Mouse (Mus musculus) MEL (cell line): ENCODE data around the gene Cd55. TPM values are rescaled to one million over a fixed set of nuclear protein-coding genes. Genes with fewer than 3 reads are reported as not detected.

ENCODE experiments used
- DNase-seq: peaks from one replicate; pipeline ENCODE4 v3.0.0; 2011; ENCODE audit warnings: low read depth, low spot score
- H3K27ac ChIP-seq: 2 replicates; pipeline ENCODE4 v1.5.1; 2012; ENCODE audit warnings: low read depth, mild to moderate bottlenecking, control low read depth, low read length, moderate library complexity; ENCODE audit not compliant: control insufficient read depth
- H3K27me3 ChIP-seq, 2 experiments: fragments of 150-350 bp in 1 of 2; sonication (generic) in 1 of 2; 2 replicates each; pipeline ENCODE4 v1.6.1; 2012; ENCODE audit warnings: low read length in 2 of 2, mild to moderate bottlenecking in 2 of 2, improper control_type of control experiment in 1 of 2, moderate library complexity in 1 of 2; ENCODE audit not compliant: insufficient read depth in 2 of 2, control insufficient read depth in 1 of 2
- H3K36me3 ChIP-seq, 2 experiments: 2 replicates each; pipeline ENCODE4 v1.6.1; 2012 to 2014; ENCODE audit warnings: low read length in 2 of 2, improper control_type of control experiment in 1 of 2, inconsistent platforms in 1 of 2, mild to moderate bottlenecking in 1 of 2; ENCODE audit not compliant: insufficient read depth in 2 of 2, control insufficient read depth in 1 of 2
- H3K4me1 ChIP-seq, 2 experiments: fragments of 150-350 bp in 1 of 2; sonication (generic) in 1 of 2; 2 replicates each; pipeline ENCODE4 v1.6.1; 2012; ENCODE audit warnings: low read length in 2 of 2, improper control_type of control experiment in 1 of 2, mild to moderate bottlenecking in 1 of 2; ENCODE audit not compliant: insufficient read depth in 2 of 2, control insufficient read depth in 1 of 2
- H3K4me3 ChIP-seq, 2 experiments: fragments of 150-350 bp in 1 of 2; sonication (generic) in 1 of 2; 2 replicates each; pipeline ENCODE4 v1.5.1; 2012; ENCODE audit warnings: low read depth in 2 of 2, low read length in 2 of 2, mild to moderate bottlenecking in 2 of 2, moderate library complexity in 2 of 2, control low read depth in 1 of 2, improper control_type of control experiment in 1 of 2; ENCODE audit not compliant: control insufficient read depth in 1 of 2, insufficient read depth in 1 of 2
- H3K79me2 ChIP-seq: 2 replicates; pipeline ENCODE4 v1.6.1; 2012; ENCODE audit warnings: mild to moderate bottlenecking, low read length, moderate library complexity; ENCODE audit not compliant: control insufficient read depth, poor library complexity, insufficient read depth
- H3K9ac ChIP-seq: 2 replicates; pipeline ENCODE4 v1.6.1; 2012; ENCODE audit warnings: low read depth, mild to moderate bottlenecking, control low read depth, low read length, moderate library complexity; ENCODE audit not compliant: control insufficient read depth, poor library complexity, severe bottlenecking
- H3K9me3 ChIP-seq: fragments of 150-350 bp; sonication (generic); replicated peaks from 2 replicates; pipeline ENCODE4 v1.6.1; 2012; ENCODE audit warnings: mild to moderate bottlenecking, low read length, improper control_type of control experiment, moderate library complexity; ENCODE audit not compliant: insufficient read depth
- ELF1 ChIP-seq: IDR thresholded peaks from 2 replicates; pipeline ENCODE4 v1.6.1; 2014; ENCODE audit warnings: low read depth, mild to moderate bottlenecking, inconsistent platforms, low read length, improper control_type of control experiment, moderate library complexity
- EP300 ChIP-seq, 2 experiments: IDR thresholded peaks; 2 replicates each; pipeline ENCODE4 v1.6.1; 2011; ENCODE audit warnings: improper control_type of control experiment in 2 of 2, low read length in 2 of 2, low read depth in 1 of 2, mild to moderate bottlenecking in 1 of 2
- ETS1 ChIP-seq: IDR thresholded peaks from 2 replicates; pipeline ENCODE4 v1.6.1; 2012; ENCODE audit warnings: low read depth, mild to moderate bottlenecking, inconsistent platforms, low read length, improper control_type of control experiment, moderate library complexity
- GABPA ChIP-seq: IDR thresholded peaks from 2 replicates; pipeline ENCODE4 v1.6.1; 2012; ENCODE audit warnings: low read depth, mild to moderate bottlenecking, inconsistent platforms, low read length, improper control_type of control experiment, moderate library complexity
- GATA1 ChIP-seq: IDR thresholded peaks from 2 replicates; pipeline ENCODE4 v1.6.1; 2011; ENCODE audit warnings: low read depth, low read length, improper control_type of control experiment
- HCFC1 ChIP-seq: IDR thresholded peaks from 2 replicates; pipeline ENCODE4 v1.6.1; 2012; ENCODE audit warnings: low read depth, mild to moderate bottlenecking, inconsistent platforms, low read length, improper control_type of control experiment, moderate library complexity
- JUND ChIP-seq: IDR thresholded peaks from 2 replicates; pipeline ENCODE4 v1.6.1; 2011; ENCODE audit warnings: low read depth, mild to moderate bottlenecking, improper control_type of control experiment, low read length
- MAFK ChIP-seq: IDR thresholded peaks from 2 replicates; pipeline ENCODE4 v1.6.1; 2011; ENCODE audit warnings: low read depth, mild to moderate bottlenecking, low read length, improper control_type of control experiment, borderline replicate concordance
- MEF2A ChIP-seq: IDR thresholded peaks from 2 replicates; pipeline ENCODE4 v1.6.1; 2014; ENCODE audit warnings: low read depth, mild to moderate bottlenecking, inconsistent platforms, low read length, improper control_type of control experiment; ENCODE audit not compliant: poor library complexity, insufficient replicate concordance, severe bottlenecking; ENCODE audit errors: extremely low read depth
- NELFE ChIP-seq: IDR thresholded peaks from 2 replicates; pipeline ENCODE4 v1.6.1; 2011; ENCODE audit warnings: low read depth, low read length, improper control_type of control experiment
- NRF1 ChIP-seq: IDR thresholded peaks from 2 replicates; pipeline ENCODE4 v1.6.1; 2014; ENCODE audit warnings: low read depth, mild to moderate bottlenecking, inconsistent platforms, low read length, improper control_type of control experiment, moderate library complexity; ENCODE audit not compliant: poor library complexity, insufficient read depth, severe bottlenecking
- POLR2A ChIP-seq, 2 experiments: IDR thresholded peaks; 2 replicates each; pipeline ENCODE4 v1.6.1; 2011 to 2012; ENCODE audit warnings: low read length in 2 of 2, mild to moderate bottlenecking in 2 of 2, control low read depth in 1 of 2, improper control_type of control experiment in 1 of 2, low read depth in 1 of 2, moderate library complexity in 1 of 2; ENCODE audit not compliant: control insufficient read depth in 1 of 2, insufficient read depth in 1 of 2, poor library complexity in 1 of 2
- POLR2AphosphoS5 ChIP-seq: IDR thresholded peaks from 2 replicates; pipeline ENCODE4 v1.6.1; 2012; ENCODE audit warnings: low read depth, borderline replicate concordance, mild to moderate bottlenecking, inconsistent platforms, low read length, moderate library complexity, mixed read lengths
- RAD21 ChIP-seq: IDR thresholded peaks from 2 replicates; pipeline ENCODE4 v1.6.1; 2011; ENCODE audit warnings: mild to moderate bottlenecking, low read depth, low read length, improper control_type of control experiment
- SIN3A ChIP-seq: IDR thresholded peaks from 2 replicates; pipeline ENCODE4 v1.6.1; 2012; ENCODE audit warnings: low read length, improper control_type of control experiment, inconsistent platforms
- SMC3 ChIP-seq: IDR thresholded peaks from 2 replicates; pipeline ENCODE4 v1.6.1; 2011; ENCODE audit warnings: low read depth, low read length, improper control_type of control experiment
- TAL1 ChIP-seq: IDR thresholded peaks from 2 replicates; pipeline ENCODE4 v1.6.1; 2012; ENCODE audit warnings: mild to moderate bottlenecking, inconsistent platforms, low read length, moderate library complexity, mixed read lengths
- TBP ChIP-seq: IDR thresholded peaks from 2 replicates; pipeline ENCODE4 v1.8.0; 2011; ENCODE audit warnings: low read depth, low read length, improper control_type of control experiment
- TCF12 ChIP-seq: IDR thresholded peaks from 2 replicates; pipeline ENCODE4 v1.6.1; 2014; ENCODE audit warnings: low read depth, mild to moderate bottlenecking, inconsistent platforms, low read length, improper control_type of control experiment, moderate library complexity
- UBTF ChIP-seq: IDR thresholded peaks from 2 replicates; pipeline ENCODE4 v1.6.1; 2012; ENCODE audit warnings: low read depth, mild to moderate bottlenecking, inconsistent platforms, low read length, improper control_type of control experiment, moderate library complexity, borderline replicate concordance; ENCODE audit not compliant: insufficient read depth
- USF1 ChIP-seq: IDR thresholded peaks from 2 replicates; pipeline ENCODE4 v1.6.1; 2014; ENCODE audit warnings: low read depth, mild to moderate bottlenecking, inconsistent platforms, low read length, improper control_type of control experiment, moderate library complexity
- USF2 ChIP-seq, 2 experiments: IDR thresholded peaks; 2 replicates each; pipeline ENCODE4 v1.6.1; 2011 to 2012; ENCODE audit warnings: improper control_type of control experiment in 2 of 2, low read length in 2 of 2, borderline replicate concordance in 1 of 2, inconsistent platforms in 1 of 2, low read depth in 1 of 2, mild to moderate bottlenecking in 1 of 2; ENCODE audit not compliant: insufficient read depth in 1 of 2
- ZC3H11A ChIP-seq: IDR thresholded peaks from 2 replicates; pipeline ENCODE4 v1.6.1; 2012; ENCODE audit warnings: low read depth, mild to moderate bottlenecking, inconsistent platforms, low read length, improper control_type of control experiment
- ZKSCAN1 ChIP-seq: IDR thresholded peaks from 2 replicates; pipeline ENCODE4 v1.6.1; 2012; ENCODE audit warnings: low read depth, mild to moderate bottlenecking, inconsistent platforms, low read length, improper control_type of control experiment, moderate library complexity
- ZMIZ1 ChIP-seq: IDR thresholded peaks from 2 replicates; pipeline ENCODE4 v1.6.1; 2012; ENCODE audit warnings: low read depth, mild to moderate bottlenecking, inconsistent platforms, low read length, improper control_type of control experiment, moderate library complexity
- polyA plus RNA-seq, 2 experiments: library from polyadenylated mRNA; stranded (reverse) in 1 of 2; unstranded in 1 of 2; fragments of >175 nt in 1 of 2; fragments of >200 nt in 1 of 2; gene quantifications; 2 replicates each; pipeline versions ENCODE4 v1.2.1 to v1.2.4; 2012; ENCODE audit warnings: low replicate concordance in 2 of 2, low read depth in 1 of 2; ENCODE audit not compliant: insufficient read length in 2 of 2, insufficient read depth in 1 of 2, missing spikeins in 1 of 2
- total RNA-seq: library from RNA; depleted of rRNA; stranded (reverse); fragments of 300-350 nt; gene quantifications from 2 replicates; pipeline ENCODE4 v1.2.3, GENCODE M21; 2012

Cd55 gene
- total and polyA plus RNA-seq, 3 experiments = 12.8 to 20.2 TPM; not detected in 1

- Histone ChIP-seq H3K4me1 (peaks cover 0 to 4% of the 10 kb centered on the region in 2 experiments; a peak in 2 of 4 replicates), H3K27me3 (no peaks in the 10 kb centered on the region), H3K4me3 (no peak overlapping the region), H3K27ac (no peak overlapping the region), H3K9me3 (no peaks in the 10 kb centered on the region), H3K36me3 (peaks cover 0 to 19% of the 10 kb centered on the region in 2 experiments; a peak in 3 of 4 replicates), H3K9ac (no peak overlapping the region), H3K79me2 (peaks cover 3% of the 10 kb centered on the region)
- no peak for TF ChIP-seq EP300 (IDR thresholded peaks at IDR 0.05; ENCODE audit: low read depth in 1 of 2, low read length in 2 of 2)
- no peak for TF ChIP-seq TBP
- TF ChIP-seq ETS1 = 0 out of 2 replicates have a peak, but pooled peaks have one; percentile 14
- TF ChIP-seq GATA1 = peak; percentile 21; the same call in 1 of the 2 replicates
- no peak for TF ChIP-seq ELF1
- no peak for TF ChIP-seq USF1
- no peak for TF ChIP-seq NRF1
- TF ChIP-seq TAL1 = no peak
- TF ChIP-seq GABPA = no peak
- TF ChIP-seq SMC3 = no peak
- no peak for TF ChIP-seq MEF2A
- TF ChIP-seq TCF12 = no peak
- DNase-seq = peak; percentile 19
These were observed 1.6 kb upstream of the Cd55 start for GRCm38 (mm10) chr1:130464173-130464572.

DNA sequence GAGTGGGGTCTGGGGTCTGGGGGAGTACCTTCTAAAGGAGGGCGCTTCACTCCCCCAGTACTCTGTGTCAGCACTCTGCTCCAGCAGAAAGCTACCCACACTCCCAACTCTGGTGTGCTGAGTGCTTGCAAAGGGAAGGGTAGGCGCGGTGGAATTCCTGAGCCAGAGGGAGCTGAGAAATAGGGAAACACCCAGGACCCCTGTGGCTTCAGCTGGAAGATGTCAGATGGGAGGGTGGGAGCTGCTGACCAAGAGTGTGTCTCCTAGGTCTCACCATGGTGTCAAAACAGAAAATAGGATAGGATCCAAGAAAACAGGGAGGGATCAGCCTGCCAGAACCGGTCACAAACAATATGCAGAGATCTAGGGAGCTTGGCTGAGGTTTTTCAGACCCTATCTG lies 323 bp upstream of the Cd55 start:
- Histone ChIP-seq H3K9me3 (no peaks in the 10 kb centered on the region), H3K4me3 (peak overlapping the region; percentile 78 to 81), H3K4me1 (peaks cover 0 to 9% of the 10 kb centered on the region in 2 experiments; a peak in 2 of 4 replicates), H3K27ac (no peak overlapping the region), H3K36me3 (peaks cover 0 to 23% of the 10 kb centered on the region in 2 experiments; a peak in 3 of 4 replicates), H3K79me2 (peaks cover 3% of the 10 kb centered on the region), H3K9ac (peak overlapping the region; percentile 85), H3K27me3 (no peaks in the 10 kb centered on the region)
- TF ChIP-seq NELFE (no peak), MAFK (no peak)
- no peak for DNase-seq

- no peaks in the 10 kb centered on the region for H3K79me2 ChIP-seq
- H3K27me3 ChIP-seq = no peaks in the 10 kb centered on the region
- H3K4me3 ChIP-seq = no peak overlapping the region
- H3K27ac ChIP-seq = no peak overlapping the region
- H3K36me3 ChIP-seq = peaks cover 19 to 20% of the 10 kb centered on the region in 2 experiments
- H3K9me3 ChIP-seq = no peaks in the 10 kb centered on the region
- peaks cover 7 to 9% of the 10 kb centered on the region in 2 experiments; a peak in 3 of 4 replicates for H3K4me1 ChIP-seq
- DNase-seq = no peak
- no peak overlapping the region for H3K9ac ChIP-seq
- no peak for TF ChIP-seq HCFC1
- no peak for TF ChIP-seq POLR2A (IDR thresholded peaks at IDR 0.05; ENCODE audit: control insufficient read depth in 1 of 2, insufficient read depth in 1 of 2, low read depth in 1 of 2, low read length in 2 of 2, poor library complexity in 1 of 2)
- no peak for TF ChIP-seq ZC3H11A
- TF ChIP-seq ZMIZ1 = no peak
- TF ChIP-seq UBTF = no peak
- TF ChIP-seq ETS1 = no peak
- TF ChIP-seq ZKSCAN1 = no peak
- TF ChIP-seq NRF1 = no peak
- no peak for TF ChIP-seq GABPA
- TF ChIP-seq POLR2AphosphoS5 = no peak
- TF ChIP-seq JUND = no peak
- TF ChIP-seq RAD21 = no peak
- no peak for TF ChIP-seq MAFK
- no peak for TF ChIP-seq SIN3A
- no peak for TF ChIP-seq ELF1
- TF ChIP-seq USF2 (IDR thresholded peaks at IDR 0.05; ENCODE audit: borderline replicate concordance in 1 of 2, insufficient read depth in 1 of 2, low read depth in 1 of 2, low read length in 2 of 2) = no peak
These were observed 7.4 kb downstream of the Cd55 start for GRCm38 (mm10) chr1:130455111-130455510.
